Mouse (Mus musculus): ENCODE results near the gene Gm26938.

DNA sequence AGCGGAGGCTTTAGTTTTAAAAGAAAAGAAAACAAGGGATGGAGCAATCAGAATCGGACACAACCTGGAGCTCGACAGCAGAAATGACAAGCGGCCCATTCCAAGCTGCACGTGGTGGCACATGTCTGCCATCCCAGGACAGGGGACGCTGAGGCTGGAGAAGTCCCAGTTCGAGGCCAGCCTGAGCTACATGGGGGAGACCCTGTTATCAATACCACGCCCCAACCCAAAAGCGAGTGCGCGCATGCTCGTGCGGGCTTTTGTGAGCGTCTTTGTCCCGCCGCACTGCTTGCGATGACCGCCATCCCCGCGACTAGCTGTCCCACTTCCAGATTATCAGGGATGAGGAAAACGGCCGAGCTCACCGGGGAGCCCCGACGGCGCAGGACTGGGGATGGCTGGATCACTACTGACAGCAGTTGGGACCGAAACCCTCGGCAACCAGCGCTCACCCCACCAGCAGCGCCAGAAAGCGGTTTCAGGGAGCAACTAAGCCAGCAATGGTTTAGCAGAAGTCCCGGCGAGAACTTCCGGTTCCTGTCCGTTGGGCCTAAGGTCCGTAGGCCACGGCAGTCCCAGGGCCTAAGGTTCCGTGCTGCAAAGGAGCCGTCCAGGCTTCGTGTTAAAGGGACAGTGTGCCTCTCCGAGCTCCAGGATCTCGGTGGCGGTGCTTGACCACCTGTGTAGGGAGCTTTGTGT is at the start of gene Gm26938, which contains the start of gene Psmg3:
- TF ChIP-seq CTCF (IDR thresholded peaks at IDR 0.05; ENCODE audit: control insufficient read depth, insufficient read depth, insufficient replicate concordance, low read depth, low read length): no peak
- TF ChIP-seq POLR2A (IDR thresholded peaks at IDR 0.05; ENCODE audit: control insufficient read depth, low read depth, low read length): peak; percentile 62

Data from testis, adult 2 months (tissue).